Mouse (Mus musculus) brain, embryonic 14.5 days (tissue): Measurements from ENCODE around the gene Spaca6.

Experiments
- CTCF ChIP-seq: fragments of 200-500 bp; IDR thresholded peaks from 2 replicates; pipeline ENCODE4 v1.5.1; 2012; ENCODE audit warnings: inconsistent platforms, mild to moderate bottlenecking, moderate library complexity, borderline replicate concordance; ENCODE audit not compliant: insufficient read depth, insufficient read length; ENCODE audit errors: extremely low read depth
- POLR2A ChIP-seq: fragments of 200-500 bp; IDR thresholded peaks from 2 replicates; pipeline ENCODE4 v1.6.1; 2012; ENCODE audit warnings: mild to moderate bottlenecking, inconsistent platforms, borderline replicate concordance; ENCODE audit not compliant: poor library complexity, insufficient read depth, insufficient read length, severe bottlenecking; ENCODE audit errors: extremely low read depth

GRCm38 (mm10) chr17:17839276-17839675, 12.3 kb downstream of the Spaca6 start:
- no peak for TF ChIP-seq POLR2A
- no peak for TF ChIP-seq CTCF
